Mouse (Mus musculus) cerebellum, adult 2 months (tissue): ENCODE data around the gene Disp3. TPM values are rescaled to one million over a fixed set of nuclear protein-coding genes. Genes with fewer than 3 reads are reported as not detected.

Experiments
- DNase-seq, 2 experiments: peaks; one replicate each; pipeline ENCODE4 v3.0.0; 2021
- H3K27ac ChIP-seq: fragments of 200-500 bp; 2 replicates; pipeline ENCODE4 v1.5.1; 2012; ENCODE audit warnings: low read length, control low read depth, inconsistent platforms; ENCODE audit not compliant: insufficient read depth
- H3K27me3 ChIP-seq: fragments of 200-500 bp; 2 replicates; pipeline ENCODE4 v1.6.1; 2012; ENCODE audit warnings: inconsistent platforms, mild to moderate bottlenecking, low read length, moderate library complexity; ENCODE audit not compliant: control insufficient read depth, insufficient read depth
- H3K4me1 ChIP-seq: fragments of 200-500 bp; 2 replicates; pipeline ENCODE4 v1.6.1; 2011; ENCODE audit warnings: low read length; ENCODE audit not compliant: control insufficient read depth, insufficient read depth
- H3K4me3 ChIP-seq: fragments of 200-500 bp; replicated peaks from 2 replicates; pipeline ENCODE3; 2011; ENCODE audit warnings: mild to moderate bottlenecking, low read depth, low read length, control low read depth; ENCODE audit not compliant: insufficient read depth
- CTCF ChIP-seq: fragments of 200-500 bp; IDR thresholded peaks from 2 replicates; pipeline ENCODE4 v1.5.1; 2011; ENCODE audit warnings: low read depth, mild to moderate bottlenecking, control low read depth, low read length, moderate library complexity, borderline replicate concordance; ENCODE audit not compliant: insufficient read depth
- POLR2A ChIP-seq: fragments of 200-500 bp; IDR thresholded peaks from 2 replicates; pipeline ENCODE4 v1.6.1; 2011; ENCODE audit warnings: low read length, control low read depth, borderline replicate concordance; ENCODE audit not compliant: insufficient read depth
- WGBS: fragments of 180-500 bp; shearing (Covaris S2); methylation state at CpG from one replicate; pipeline ENCODE4 v1.1.7; 2018; 5-methylcytosine and 5-hydroxymethylcytosine counted together
- polyA plus RNA-seq: library from polyadenylated mRNA; depleted of rRNA; stranded (reverse); fragments of >200 nt; gene quantifications from 2 replicates; pipeline ENCODE4 v1.2.3, GENCODE M21; 2012

Gene Disp3
- polyA plus RNA-seq, 1 experiment, result 13.6 TPM

DNA sequence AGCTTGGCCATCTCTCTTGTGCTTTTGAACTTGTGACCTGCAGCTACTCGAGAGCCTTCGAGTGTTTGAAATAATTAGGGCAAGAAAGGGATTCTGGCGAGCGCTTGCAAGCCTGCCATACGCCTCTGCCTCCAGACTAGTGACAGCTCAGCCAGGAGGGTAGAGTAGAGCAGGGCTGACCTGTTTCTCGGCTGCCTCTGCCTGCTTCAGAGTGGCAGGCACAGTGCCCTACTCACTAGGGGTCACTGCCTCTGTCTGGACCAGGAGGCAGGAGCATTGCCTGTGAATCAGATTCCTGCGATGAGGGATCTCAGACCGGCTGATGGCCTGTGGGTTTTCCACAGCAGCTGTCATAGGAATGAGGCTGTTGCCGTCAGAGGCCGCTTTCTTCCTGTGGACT is 55.1 kb downstream of the Disp3 start:
- TF ChIP-seq CTCF (no peak), POLR2A (no peak)
- Histone ChIP-seq H3K4me3 (no peak overlapping the region), H3K4me1 (peaks cover 15% of the 10 kb centered on the region; the same call in 1 of the 2 replicates), H3K27ac (no peak overlapping the region), H3K27me3 (no peaks in the 10 kb centered on the region; the same call in 1 of the 2 replicates)
- WGBS, result 10% methylated on average over 10 of the region's 10 CpGs
- peak; percentile 27 to 41 for DNase-seq

- TF ChIP-seq CTCF, result no peak
- TF ChIP-seq POLR2A, result no peak
- Histone ChIP-seq H3K27ac (no peak overlapping the region), H3K4me1 (peaks cover 15% of the 10 kb centered on the region; the same call in 1 of the 2 replicates), H3K27me3 (no peaks in the 10 kb centered on the region; the same call in 1 of the 2 replicates), H3K4me3 (no peak overlapping the region)
- WGBS, result 85% methylated on average over 4 of the region's 4 CpGs
- no peak for DNase-seq
Measured at GRCm38 (mm10) chr4:148232124-148232523, 55.6 kb downstream of the Disp3 start.

DNA sequence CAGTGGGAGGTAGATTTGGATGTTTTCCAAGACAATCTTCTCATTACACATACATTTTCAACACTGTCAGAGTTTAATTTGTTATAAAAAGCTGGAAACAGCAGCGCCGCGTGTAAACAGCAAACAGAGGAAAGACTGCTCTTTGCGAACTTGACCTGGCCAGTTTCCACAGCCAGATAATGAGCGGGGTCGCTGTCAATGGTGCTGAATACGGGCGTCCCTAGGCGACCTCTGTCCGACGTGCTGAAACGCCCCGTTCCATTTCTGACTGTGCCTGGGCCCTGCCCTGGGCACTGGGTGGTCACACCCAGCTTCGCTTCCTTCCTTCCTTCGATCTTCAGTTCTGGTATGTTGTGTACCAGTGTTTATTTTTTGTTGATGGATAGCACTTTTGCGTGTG is 58.1 kb downstream of the Disp3 start:
- WGBS, result 36% methylated on average over 16 of the region's 16 CpGs
- TF ChIP-seq POLR2A (no peak), CTCF (no peak)

DNA sequence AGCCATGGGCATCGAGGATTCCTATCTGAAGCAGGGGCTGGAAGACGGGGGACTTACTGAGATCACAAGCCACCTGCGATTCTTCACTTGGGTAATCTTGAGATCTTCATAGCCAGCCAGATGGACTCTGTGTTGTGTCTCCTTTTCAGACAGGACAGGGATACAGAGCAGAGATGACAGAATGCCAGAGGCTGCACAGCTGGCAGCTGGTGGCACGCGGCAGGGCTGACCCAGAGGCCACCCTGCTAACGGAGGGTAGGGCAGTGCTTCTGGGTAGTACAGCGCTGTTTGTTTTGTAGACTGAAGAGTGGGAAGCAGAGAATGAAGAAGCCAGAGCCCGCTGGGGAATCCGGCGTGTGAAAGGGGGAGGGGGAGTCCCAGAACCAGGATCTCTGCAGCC is 64.8 kb downstream of the Disp3 start:
- H3K4me3 ChIP-seq, result no peak overlapping the region

More for the DNA sequence above, 58.1 kb downstream of the Disp3 start:
- Histone ChIP-seq H3K4me3 (no peak overlapping the region), H3K4me1 (peaks cover 15% of the 10 kb centered on the region; the same call in 1 of the 2 replicates), H3K27ac (no peak overlapping the region), H3K27me3 (no peaks in the 10 kb centered on the region; the same call in 1 of the 2 replicates)
- no peak for DNase-seq

GRCm38 (mm10) chr4:148220656-148221055 is 67.1 kb downstream of the Disp3 start:
- TF ChIP-seq POLR2A (no peak), CTCF (no peak)
- 9% methylated on average over 10 of the region's 10 CpGs for WGBS
- H3K27ac ChIP-seq, result no peak overlapping the region
- H3K27me3 ChIP-seq, result no peaks in the 10 kb centered on the region
- no peak overlapping the region for H3K4me3 ChIP-seq
- no peak for DNase-seq
- H3K4me1 ChIP-seq, result no peaks in the 10 kb centered on the region

More for the DNA sequence above, 64.8 kb downstream of the Disp3 start:
- no peak for DNase-seq
- no peak overlapping the region for H3K27ac ChIP-seq
- 25% methylated on average over 10 of the region's 10 CpGs for WGBS
- TF ChIP-seq CTCF (no peak), POLR2A (no peak)
- no peaks in the 10 kb centered on the region for H3K27me3 ChIP-seq
- no peaks in the 10 kb centered on the region for H3K4me1 ChIP-seq

GRCm38 (mm10) chr4:148218238-148218637 is 69.5 kb downstream of the Disp3 start:
- DNase-seq, result no peak
- H3K27ac ChIP-seq, result no peak overlapping the region
- H3K4me3 ChIP-seq, result no peak overlapping the region
- H3K27me3 ChIP-seq, result no peaks in the 10 kb centered on the region
- WGBS, result 39% methylated on average over 10 of the region's 10 CpGs
- TF ChIP-seq POLR2A, result no peak
- no peak for TF ChIP-seq CTCF
- H3K4me1 ChIP-seq, result no peaks in the 10 kb centered on the region

- Histone ChIP-seq H3K27ac (no peak overlapping the region; the same call in 1 of the 2 replicates), H3K27me3 (no peaks in the 10 kb centered on the region), H3K4me3 (no peak overlapping the region), H3K4me1 (no peaks in the 10 kb centered on the region)
- no peak for DNase-seq
- no peak for TF ChIP-seq CTCF
- TF ChIP-seq POLR2A, result no peak
- WGBS, result 65% methylated on average over 11 of the region's 11 CpGs
Measured at GRCm38 (mm10) chr4:148215264-148215900, 72.4 kb downstream of the Disp3 start.
